Mouse (Mus musculus): ENCODE data around the gene Zan.

Zan gene

DNA sequence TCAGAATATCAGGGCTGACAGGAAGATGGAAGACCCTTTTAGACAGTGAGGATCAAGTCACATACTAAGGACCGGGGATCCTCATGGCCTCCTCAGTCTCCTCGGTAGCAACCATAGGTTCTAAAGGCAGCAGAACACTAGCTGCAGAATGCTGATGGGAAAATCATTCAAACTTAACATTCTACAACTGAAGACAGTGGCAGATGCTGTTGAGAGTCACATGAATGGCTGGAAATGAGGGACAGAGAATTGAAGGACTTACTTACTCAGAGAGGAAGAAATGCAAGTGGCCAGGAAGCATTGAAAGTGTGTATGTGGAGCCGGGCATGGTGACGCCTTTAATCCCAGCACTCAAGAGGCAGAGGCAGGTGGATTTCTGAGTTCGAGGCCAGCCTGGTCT is at the start of gene Zan:
Gene Zan, minus strand, starts transcription at position 101 of the 400 bp plus-strand sequence.
- in situ Hi-C loops (cut with MboI; ENCODE audit: low pct_unique_long_range_greater_than_20kb in 1 of 2, low sequenced_read_pairs in 2 of 2, unreplicated experiment in 1 of 2), result no loop called here

DNA sequence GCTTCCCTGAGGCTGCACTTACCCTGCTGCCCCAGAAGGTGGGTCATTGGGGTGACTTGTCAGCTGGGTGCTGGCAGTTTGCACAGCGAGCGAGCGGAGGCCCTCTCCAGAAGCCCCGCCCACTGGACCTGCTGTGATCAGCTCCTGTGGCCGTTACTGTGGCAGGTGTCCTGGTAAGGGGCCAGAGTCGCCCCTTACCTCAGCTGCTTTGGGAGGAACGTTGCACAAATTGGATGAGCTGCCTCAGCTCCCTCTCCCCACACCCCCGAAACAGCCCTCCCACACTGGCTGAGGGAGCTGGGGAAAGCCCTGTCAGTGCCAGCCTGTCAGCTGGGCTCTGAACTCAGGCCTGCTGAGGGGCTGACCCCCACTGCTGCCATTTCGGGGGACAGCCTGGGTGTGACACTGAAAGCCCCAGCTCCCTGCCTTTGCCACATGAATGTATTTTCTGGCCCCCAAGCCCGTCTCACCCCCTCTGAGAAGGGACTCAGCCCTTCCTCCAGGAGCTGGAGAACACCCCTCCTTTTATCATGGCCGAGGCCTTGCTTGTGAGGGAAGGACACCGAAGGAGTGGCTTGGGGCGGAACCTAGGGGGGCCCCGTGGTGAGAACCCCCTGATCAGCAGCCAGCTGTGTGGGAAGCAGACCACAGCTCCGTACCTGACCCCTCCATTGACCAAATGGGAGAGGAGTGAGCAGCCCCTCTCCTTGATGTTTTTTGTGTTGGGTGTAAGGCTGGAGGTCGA is 49.5 kb upstream of the Zan start:
- in situ Hi-C loops (cut with MboI; ENCODE audit: low pct_unique_long_range_greater_than_20kb in 1 of 2, low sequenced_read_pairs in 2 of 2, unreplicated experiment in 1 of 2), result no loop called here

DNA sequence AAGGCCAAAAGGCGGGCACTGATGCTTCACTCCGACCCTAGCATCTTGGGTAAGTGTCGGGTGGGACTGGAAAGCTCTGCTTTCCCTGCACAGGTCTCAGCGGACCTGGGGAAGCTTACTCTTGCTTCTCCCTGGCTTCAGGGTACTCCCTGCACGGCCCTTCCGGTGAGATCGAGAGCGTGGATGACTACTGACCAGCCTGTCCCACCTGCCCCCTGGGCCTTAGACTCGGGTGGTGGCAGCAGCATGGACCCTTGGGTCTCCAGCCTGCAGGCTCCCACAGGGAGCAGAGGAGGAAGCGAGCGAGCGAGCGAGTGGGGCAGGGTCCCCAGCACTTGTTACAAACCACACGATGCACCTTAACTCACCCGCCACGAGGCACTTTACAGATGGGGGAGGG is 48.6 kb upstream of the Zan start:
- in situ Hi-C loops (cut with MboI; ENCODE audit: low pct_unique_long_range_greater_than_20kb in 1 of 2, low sequenced_read_pairs in 2 of 2, unreplicated experiment in 1 of 2), result no loop called here

DNA sequence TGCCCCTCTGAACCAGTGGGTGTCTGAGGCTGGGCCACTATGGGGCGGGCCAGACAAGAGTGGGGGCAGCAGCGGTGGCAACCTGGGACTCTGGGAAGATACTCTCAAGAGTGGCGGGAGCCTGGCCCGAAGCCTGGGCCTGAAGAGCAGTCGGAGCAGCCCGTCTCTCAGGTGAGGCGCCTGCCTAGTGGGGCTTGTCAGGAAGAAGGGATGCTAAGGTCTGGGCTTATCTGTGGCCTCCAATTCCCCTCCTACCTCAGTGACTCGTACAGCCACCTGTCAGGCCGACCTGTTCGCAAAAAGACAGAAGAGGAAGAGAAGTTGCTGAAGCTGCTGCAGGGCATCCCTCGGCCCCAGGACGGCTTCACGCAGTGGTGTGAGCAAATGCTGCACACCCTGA is 47.8 kb upstream of the Zan start:
- in situ Hi-C loops (cut with MboI; ENCODE audit: low pct_unique_long_range_greater_than_20kb in 1 of 2, low sequenced_read_pairs in 2 of 2, unreplicated experiment in 1 of 2), result no loop called here

DNA sequence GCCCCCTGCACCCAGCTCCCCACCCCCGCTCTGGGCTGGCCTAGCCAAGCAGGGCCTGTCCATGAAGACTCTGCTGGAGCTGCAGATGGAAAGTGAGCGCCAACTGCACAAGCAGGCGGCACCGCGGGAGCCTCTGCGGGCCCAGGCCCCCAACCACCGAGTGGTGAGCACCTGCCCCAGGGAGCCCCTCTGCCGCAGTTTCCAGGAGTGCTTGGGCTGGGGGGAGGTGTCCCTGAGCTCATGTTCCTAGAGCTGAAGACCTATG is 47.3 kb upstream of the Zan start:
- in situ Hi-C loops (cut with MboI; ENCODE audit: low pct_unique_long_range_greater_than_20kb in 1 of 2, low sequenced_read_pairs in 2 of 2, unreplicated experiment in 1 of 2), result no loop called here

DNA sequence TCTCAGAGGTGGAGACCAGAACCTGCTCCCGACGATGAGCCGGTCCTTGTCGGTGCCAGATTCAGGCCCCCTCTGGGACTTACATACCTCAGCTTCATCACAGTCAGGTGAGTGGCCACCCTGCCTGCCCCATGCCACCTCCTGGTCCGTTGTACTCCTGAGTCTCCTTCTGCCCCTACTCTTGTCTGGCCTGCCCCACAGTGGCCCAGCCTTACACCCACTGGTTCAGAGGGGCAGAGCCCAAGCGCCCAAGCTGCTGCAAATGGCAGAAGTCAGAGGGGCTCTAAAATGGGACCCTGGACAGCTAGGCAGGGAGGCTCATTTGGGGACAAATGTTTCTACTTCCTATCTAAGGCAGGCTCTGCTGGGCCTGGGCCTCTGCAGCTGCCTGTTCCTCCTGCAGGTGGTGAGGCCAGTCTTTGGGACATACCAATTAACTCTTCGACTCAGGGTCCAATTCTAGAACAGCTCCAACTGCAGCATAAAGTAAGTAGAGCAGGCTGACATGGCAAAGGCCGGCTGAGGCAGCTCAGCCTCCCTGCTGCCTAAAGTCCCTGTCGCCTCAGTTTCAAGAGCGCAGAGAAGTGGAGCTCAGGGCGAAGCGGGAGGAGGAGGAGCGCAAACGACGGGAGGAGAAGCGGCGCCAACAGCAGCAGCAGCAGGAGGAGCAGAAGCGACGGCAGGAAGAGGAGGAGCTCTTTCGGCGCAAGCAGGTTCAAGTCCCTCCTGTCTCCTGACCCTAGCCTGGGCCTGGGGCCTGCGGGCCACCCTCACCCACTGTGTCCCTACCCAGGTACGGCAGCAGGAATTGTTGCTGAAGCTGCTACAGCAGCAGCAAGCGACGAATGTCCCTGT is 46.8 kb upstream of the Zan start:
- in situ Hi-C loops (cut with MboI; ENCODE audit: low pct_unique_long_range_greater_than_20kb in 1 of 2, low sequenced_read_pairs in 2 of 2, unreplicated experiment in 1 of 2), result no loop called here

DNA sequence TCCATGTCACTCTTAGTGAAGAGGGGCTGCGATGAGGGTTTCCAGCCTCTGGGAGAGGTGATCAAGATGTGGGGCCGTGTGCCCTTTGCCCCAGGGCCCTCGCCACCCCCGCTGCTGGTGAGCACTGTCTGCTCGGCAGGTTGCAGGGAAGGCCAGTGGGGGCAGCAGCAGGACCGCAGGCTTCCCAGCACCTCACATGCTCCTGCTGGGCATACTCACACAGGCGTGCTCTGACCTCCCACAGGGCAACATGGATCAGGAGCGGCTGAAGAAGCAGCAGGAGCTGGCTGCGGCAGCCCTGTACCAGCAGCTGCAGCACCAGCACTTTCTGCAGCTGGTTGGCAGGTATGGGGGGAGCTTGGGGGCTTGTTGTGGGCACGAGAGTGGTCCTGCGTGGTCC is 45.8 kb upstream of the Zan start:
- in situ Hi-C loops (cut with MboI; ENCODE audit: low pct_unique_long_range_greater_than_20kb in 1 of 2, low sequenced_read_pairs in 2 of 2, unreplicated experiment in 1 of 2), result no loop called here

DNA sequence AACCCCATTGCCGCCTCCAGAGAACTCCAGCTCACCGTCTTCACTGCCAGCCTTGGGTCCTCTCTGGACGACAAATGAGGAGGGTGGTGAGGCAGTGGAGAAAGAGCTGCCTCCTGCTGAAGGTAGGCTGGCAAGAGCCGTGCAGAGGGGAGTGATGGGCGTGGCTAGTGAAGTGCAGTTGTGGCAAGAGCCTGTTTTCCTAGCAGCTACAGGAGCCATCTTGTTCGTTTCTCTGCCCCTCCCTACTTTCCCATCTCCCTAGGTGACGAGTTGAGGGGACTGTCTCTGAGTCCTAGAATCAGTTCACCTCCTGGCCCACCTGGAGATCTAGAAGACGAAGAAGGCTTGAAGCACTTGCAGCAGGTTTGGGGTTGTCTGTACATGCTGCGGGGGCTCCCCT is 45.0 kb upstream of the Zan start:
- in situ Hi-C loops (cut with MboI; ENCODE audit: low pct_unique_long_range_greater_than_20kb in 1 of 2, low sequenced_read_pairs in 2 of 2, unreplicated experiment in 1 of 2), result no loop called here

DNA sequence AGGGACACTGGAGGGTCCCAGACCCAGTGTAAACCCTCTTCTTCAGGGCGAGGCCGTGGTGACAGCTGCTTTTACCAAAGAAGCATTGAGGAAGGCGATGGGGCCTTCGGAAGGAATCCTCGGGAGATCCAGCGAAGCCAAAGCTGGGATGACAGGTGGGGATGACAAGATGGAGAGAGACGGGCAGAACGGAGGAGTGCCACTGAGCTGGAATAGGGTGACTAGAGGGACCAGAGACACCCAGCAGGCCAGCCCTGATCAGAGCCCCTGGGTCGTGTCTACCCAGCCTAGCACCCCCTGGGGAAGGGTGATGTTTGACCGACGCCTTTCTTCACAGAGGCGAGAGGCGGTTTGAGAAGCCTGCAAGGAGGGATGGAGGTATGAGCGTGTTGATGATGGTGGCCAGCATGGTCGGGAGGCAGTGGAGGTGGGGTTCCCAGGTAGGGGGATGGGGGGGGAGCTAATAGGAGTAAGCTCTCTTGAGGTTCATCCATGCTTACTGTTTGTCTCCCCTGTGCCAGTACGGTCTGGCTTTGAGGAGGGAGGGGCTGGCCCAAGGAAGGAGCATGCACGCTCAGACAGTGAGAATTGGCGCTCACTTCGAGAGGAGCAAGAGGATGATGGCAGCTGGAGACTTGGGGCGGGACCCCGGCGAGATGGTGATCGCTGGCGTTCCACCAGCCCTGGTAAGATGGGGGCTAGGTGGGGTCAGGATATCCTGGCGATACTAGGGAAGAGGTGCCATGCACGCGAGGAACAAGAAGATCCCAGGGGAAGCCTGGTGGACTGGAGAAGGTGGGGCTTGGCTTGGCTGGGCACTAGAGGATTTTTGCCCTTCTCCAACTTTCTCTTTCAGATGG is 43.1 kb upstream of the Zan start:
- in situ Hi-C loops (cut with MboI; ENCODE audit: low pct_unique_long_range_greater_than_20kb in 1 of 2, low sequenced_read_pairs in 2 of 2, unreplicated experiment in 1 of 2), result no loop called here

DNA sequence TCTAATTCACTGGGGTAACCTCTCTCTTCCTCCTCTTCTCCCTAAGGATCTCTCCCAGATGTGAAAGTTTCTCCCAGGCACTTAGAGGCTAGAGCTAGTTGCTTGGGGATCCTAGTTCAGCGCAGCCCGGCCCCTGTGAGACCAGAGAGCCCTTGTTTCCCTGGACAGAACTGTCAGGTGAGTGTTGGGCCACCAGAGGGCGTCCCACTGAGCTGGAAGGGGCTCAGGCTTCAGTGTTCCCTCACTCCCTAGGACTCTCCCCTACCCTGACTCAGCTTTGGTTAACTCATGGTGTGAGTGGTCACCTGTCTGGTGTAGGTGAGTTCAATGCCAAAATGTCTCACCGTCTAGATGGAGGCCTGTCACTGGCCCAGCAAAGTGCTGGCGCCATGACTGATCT is 41.6 kb upstream of the Zan start, which contains the start of gene Gigyf1:
Gene Gigyf1, plus strand, starts transcription at position 113 of the 400 bp plus-strand sequence.
- in situ Hi-C loops (cut with MboI; ENCODE audit: low pct_unique_long_range_greater_than_20kb in 1 of 2, low sequenced_read_pairs in 2 of 2, unreplicated experiment in 1 of 2), result no loop called here

DNA sequence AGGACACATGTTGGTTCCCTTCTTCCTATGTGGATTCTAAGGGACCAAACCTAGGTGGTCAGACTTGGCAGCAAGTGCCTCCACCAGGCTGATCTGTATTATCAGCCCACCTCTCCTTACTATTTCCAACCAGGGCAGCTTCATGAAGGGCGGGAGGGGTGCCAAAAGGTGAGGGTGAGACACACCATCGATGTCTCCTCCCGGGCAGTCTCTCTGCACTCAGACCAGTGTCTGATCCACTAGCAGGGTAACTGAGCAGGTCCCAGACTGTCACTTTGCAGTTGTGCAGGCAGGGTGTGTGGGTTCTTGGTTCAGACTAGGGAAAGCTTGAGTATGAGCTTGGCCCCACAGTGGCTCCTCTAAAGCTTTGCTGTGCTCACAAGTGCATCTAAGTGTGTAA is 37.9 kb upstream of the Zan start:
- in situ Hi-C loops (cut with MboI; ENCODE audit: low pct_unique_long_range_greater_than_20kb in 1 of 2, low sequenced_read_pairs in 2 of 2, unreplicated experiment in 1 of 2), result no loop called here

DNA sequence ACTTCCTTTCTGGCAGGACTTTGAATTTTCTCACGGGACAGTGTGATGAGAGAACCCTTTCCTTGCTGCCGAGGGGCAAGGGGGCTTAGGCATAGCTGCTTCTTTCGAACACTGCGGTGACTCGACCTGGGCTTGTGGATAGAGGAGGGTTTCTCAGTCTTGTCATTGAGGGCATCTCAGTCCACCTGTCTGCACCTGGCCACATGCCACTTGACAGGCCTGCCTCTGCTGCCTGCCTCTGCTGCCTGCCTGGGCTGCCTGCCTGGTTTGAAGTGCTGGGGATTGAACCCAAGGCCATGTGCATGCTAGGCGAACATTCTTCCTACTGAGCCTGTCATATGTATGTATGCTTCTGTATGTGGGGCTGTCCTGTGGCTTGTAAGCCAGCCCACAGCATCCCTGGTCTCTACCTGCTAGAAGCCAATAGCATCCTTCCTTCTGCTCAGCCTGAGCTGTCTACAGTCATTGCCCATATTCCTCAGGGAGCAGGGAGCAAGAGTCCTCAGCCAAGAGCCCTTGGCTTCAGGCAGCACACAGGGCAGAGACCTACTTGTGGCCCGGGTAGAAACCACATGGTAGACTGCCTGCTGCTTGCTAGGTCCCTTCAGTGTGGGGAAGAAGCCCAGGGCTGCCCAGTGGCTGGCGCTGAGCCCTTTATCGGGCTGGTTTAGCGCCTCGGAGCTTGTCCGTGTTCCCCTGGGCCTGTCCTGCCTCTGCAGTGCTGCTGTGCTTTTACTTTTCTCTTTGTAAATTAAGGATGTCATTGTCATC is 37.3 kb upstream of the Zan start:
- in situ Hi-C loops (cut with MboI; ENCODE audit: low pct_unique_long_range_greater_than_20kb in 1 of 2, low sequenced_read_pairs in 2 of 2, unreplicated experiment in 1 of 2), result no loop called here

DNA sequence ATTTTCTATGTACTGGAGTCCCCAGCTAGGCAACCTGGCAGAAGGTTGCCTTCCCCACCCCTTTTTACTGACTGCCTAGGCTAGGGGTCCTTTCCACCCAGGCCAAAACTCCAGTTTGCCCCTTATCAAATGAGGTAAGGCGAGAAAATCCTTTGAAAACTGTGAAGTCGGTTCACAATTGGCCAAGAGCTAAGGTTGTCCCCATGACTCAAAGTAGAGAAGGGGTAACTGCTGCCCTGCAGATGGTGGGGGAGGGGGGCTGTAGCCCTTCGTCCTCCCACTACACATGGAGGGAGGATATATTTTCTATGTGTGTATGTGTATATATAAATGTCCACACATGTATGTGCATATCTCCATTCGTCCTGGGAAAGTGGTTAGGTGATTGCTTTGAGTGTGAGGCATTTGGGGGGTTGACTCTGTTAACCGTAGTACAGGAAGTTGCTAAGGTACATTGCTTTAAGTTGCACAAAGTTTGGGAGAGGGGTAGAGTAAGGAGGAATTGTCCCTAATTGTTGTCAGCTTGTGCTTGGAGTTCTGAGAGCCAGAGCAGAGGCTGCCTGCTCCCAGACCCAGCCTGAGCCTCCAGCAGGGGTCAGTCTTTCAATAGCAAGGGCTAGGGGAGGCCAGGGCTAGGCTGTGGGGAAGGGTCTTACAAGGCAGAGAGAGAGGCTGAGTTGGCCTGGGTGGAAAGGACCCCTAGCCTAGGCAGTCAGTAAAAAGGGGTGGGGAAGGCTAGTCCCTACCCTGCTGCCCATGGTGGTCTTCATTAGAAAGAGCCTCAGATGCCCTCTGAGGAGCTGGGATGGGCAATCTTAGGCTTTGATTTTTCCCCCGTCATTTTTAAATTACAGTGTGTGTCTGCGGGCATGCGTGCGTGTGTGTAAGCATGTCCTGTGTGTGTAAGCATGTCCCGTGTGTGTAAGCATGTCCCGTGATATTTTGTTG is 36.3 kb upstream of the Zan start:
- in situ Hi-C loops (cut with MboI; ENCODE audit: low pct_unique_long_range_greater_than_20kb in 1 of 2, low sequenced_read_pairs in 2 of 2, unreplicated experiment in 1 of 2), result no loop called here

DNA sequence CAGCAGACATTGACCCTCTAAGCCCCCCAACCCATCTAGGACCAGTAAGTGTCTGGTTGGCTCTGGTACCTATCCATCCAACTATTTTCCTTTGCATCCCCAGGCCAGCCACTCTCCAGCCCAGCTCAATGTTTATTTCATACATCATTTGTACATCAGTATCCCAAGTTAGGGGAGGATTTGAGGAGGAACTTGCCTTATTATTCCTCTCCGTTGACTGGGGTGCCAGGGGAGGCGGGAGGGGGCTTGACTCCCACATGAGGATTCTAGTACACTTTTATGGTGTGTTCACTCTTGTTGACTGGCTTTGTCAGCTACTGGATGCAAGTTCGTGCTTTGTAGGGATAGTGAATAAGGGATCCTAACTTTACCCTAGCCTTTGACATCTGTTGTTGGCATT is 34.8 kb upstream of the Zan start:
- in situ Hi-C loops (cut with MboI; ENCODE audit: low pct_unique_long_range_greater_than_20kb in 1 of 2, low sequenced_read_pairs in 2 of 2, unreplicated experiment in 1 of 2), result no loop called here

DNA sequence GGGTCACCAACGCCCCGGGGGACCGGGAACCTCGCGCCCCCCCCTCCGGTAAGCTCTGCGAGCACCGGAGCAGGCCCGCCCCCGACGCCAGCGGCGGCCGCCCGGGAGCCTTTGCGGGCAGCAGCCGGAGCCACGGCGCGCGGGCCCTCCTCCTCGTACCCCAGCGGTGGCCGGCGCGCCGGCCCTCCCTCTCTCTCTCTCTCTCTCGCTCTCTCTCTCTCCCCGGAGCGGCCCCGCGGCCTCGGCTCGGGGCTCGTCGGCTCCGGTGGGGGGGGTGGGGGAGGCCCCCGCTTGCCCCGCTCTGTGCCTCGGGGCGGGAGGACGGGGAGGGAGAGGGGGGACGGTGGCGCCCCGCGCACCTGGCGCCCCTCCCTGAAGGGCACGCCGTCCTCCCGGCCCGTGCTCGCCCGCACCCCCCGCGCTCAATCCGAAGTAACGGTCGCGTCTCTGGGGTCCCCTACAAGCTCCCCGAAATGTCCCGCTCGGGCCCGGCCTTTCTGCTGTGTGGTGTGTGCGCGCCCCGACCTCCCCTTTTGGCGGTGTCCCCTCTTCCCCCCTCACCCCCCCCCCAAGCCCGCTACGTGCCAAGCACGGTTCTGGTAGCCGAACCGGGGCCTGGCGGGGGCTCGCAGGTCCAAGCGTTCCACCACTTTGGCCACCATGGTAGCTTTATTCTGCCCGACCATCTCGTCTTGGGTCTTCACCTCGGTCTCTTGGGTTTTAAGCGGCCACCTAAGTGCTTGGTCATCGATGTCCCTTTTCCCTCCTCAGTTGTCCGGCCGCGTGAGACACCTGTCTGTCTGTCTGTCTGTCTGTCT is 33.9 kb upstream of the Zan start:
- in situ Hi-C loops (cut with MboI; ENCODE audit: low pct_unique_long_range_greater_than_20kb in 1 of 2, low sequenced_read_pairs in 2 of 2, unreplicated experiment in 1 of 2), result no loop called here

DNA sequence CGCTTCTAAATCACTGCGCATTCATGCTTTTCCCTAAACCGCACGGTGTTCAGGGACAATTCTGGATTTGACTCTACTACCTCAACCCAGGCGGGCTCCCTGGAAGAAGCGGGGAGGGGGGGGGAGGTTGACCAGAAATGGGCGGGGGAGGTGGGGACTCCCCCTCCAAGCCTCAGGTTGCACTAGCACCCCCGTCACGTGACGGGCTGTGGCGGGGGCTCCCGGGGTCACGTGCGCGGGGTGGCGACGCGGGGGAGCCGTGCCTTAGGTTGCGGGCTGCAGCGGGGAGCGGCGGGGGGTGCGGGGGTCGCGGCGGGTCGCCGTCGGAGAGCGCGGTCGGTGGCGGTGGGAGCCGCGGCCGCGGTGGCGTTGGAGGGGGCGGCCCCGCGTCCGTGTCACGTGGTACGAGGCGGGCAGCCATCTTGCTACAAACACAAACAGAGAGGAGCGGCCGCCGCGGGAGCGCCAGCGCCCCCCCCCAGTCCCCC is 33.2 kb upstream of the Zan start:
- in situ Hi-C loops (cut with MboI; ENCODE audit: low pct_unique_long_range_greater_than_20kb in 1 of 2, low sequenced_read_pairs in 2 of 2, unreplicated experiment in 1 of 2), result no loop called here

DNA sequence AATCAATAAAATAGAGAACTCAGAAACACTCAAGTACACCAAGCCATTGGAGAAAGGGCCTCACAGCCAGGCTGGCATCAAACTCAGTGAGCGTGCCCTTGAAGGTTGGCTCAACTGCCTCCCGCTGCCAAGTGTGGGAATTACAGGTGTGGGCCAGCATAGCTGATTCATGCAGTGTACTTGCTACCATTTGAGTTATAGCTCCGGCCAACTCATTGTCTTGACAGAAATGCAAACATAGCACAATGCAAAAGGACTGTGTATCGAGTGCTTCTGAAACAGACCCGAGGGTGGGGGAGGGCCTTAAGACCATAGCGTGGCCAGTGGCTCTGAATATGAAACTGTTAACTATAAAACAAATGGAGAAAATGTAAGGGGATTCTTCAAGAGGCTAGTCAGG is 27.2 kb upstream of the Zan start:
- in situ Hi-C loops (cut with MboI; ENCODE audit: low pct_unique_long_range_greater_than_20kb in 1 of 2, low sequenced_read_pairs in 2 of 2, unreplicated experiment in 1 of 2), result no loop called here

Data from mouse embryonic stem cell (cell line).